Mouse (Mus musculus) midbrain, embryonic 10.5 days (tissue): ENCODE results near the gene Hip1r. TPM values are rescaled to one million over a fixed set of nuclear protein-coding genes. Genes with fewer than 3 reads are reported as not detected.

ENCODE experiments used
- microRNA-seq: library from miRNA; unstranded; fragments of <30 nt; microRNA quantifications from one replicate; pipeline ENCODE4, GENCODE M21; 2017
- polyA plus RNA-seq: library from polyadenylated mRNA; unstranded; fragments of >200 nt; fragmentation: Nextera tagmentation; extraction: Ambion mirVana; gene quantifications from 2 replicates; pipeline ENCODE4 v1.2.1, GENCODE M21; 2016

Hip1r gene
- polyA plus RNA-seq, 1 experiment from 2014 or later = 6.6 TPM

Small RNA genes lying within 50 kb of the gene (microRNA-seq; reads per million reads assigned to microRNA genes)
- gene Mir7032 = not detected

Other genes starting within 250 kb of the Hip1r start
- gene Rsrc2, start 224.2 kb upstream of the Hip1r start, polyA plus RNA-seq = 126 and 151 TPM in 2 replicates
- 45.5 and 47.7 TPM in 2 replicates for gene Kntc1, start 223.9 kb upstream of the Hip1r start, polyA plus RNA-seq
- not detected in 2 replicates for gene Hcar2, start 108.1 kb upstream of the Hip1r start, polyA plus RNA-seq
- not detected in 2 replicates for gene Hcar1, start 93.6 kb upstream of the Hip1r start, polyA plus RNA-seq
- gene Denr, start 66.5 kb upstream of the Hip1r start, polyA plus RNA-seq = 159 and 186 TPM in 2 replicates
- 1.9 and 3.4 TPM in 2 replicates for gene Gm43518, start 46.2 kb upstream of the Hip1r start, polyA plus RNA-seq
- 4.7 and 5.7 TPM in 2 replicates for gene Ccdc62, start 42.9 kb upstream of the Hip1r start, polyA plus RNA-seq
- 58.1 and 69.2 TPM in 2 replicates for gene Vps37b, start 58.6 kb downstream of the Hip1r start, polyA plus RNA-seq
- gene Abcb9, start 122.2 kb downstream of the Hip1r start, polyA plus RNA-seq = 0.54 and 1.1 TPM in 2 replicates
- gene Ogfod2, start 138.7 kb downstream of the Hip1r start, polyA plus RNA-seq = 18.1 TPM in 2 replicates
- 123 and 132 TPM in 2 replicates for gene Arl6ip4, start 142.5 kb downstream of the Hip1r start, polyA plus RNA-seq